Mouse (Mus musculus): ENCODE measurements around the gene Kctd13. TPM values are rescaled to one million over a fixed set of nuclear protein-coding genes. Genes with fewer than 3 reads are reported as not detected.

Gene Kctd13
- 21.4 and 26.4 TPM in 2 replicates for polyA plus RNA-seq (2015; fragmentation: Nextera tagmentation; extraction: Ambion mirVana)

GRCm38 (mm10) chr7:126928384-126929037 is at the start of gene Kctd13:
TSS of gene Kctd13 (plus strand) at chr7:126928879.

GRCm38 (mm10) chr7:126884286-126885164 is 44.2 kb upstream of the Kctd13 start, which contains the start of gene Taok2:
TSS of gene Taok2 (minus strand) at chr7:126884703.

GRCm38 (mm10) chr7:126922624-126923060 is 6.0 kb upstream of the Kctd13 start, which contains the start of gene Tmem219:
TSS of gene Tmem219 (minus strand) at chr7:126922917.

DNA sequence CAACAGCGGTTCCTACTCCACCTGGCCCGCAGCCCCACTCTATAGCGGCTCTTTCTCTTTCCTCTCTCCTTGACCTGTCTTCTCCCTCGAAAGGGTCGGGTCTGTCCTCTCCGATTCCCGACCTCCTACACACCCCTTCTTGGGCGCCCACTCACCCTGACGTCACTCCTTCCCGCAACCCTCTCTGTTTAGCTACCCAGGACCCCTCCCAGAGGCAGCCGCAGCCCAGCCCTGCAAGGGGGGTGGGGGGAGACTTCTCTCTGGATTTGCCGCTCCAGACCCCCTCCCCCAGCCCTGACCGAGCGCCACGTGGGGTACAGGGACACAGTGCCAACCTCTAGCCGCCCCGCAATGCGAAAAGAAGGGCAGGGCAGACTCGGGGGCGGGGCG is 20.7 kb downstream of the Kctd13 start, which contains the start of gene Asphd1:
Gene Asphd1 (minus strand): TSS at position 180 of the 390 bp plus-strand sequence.

DNA sequence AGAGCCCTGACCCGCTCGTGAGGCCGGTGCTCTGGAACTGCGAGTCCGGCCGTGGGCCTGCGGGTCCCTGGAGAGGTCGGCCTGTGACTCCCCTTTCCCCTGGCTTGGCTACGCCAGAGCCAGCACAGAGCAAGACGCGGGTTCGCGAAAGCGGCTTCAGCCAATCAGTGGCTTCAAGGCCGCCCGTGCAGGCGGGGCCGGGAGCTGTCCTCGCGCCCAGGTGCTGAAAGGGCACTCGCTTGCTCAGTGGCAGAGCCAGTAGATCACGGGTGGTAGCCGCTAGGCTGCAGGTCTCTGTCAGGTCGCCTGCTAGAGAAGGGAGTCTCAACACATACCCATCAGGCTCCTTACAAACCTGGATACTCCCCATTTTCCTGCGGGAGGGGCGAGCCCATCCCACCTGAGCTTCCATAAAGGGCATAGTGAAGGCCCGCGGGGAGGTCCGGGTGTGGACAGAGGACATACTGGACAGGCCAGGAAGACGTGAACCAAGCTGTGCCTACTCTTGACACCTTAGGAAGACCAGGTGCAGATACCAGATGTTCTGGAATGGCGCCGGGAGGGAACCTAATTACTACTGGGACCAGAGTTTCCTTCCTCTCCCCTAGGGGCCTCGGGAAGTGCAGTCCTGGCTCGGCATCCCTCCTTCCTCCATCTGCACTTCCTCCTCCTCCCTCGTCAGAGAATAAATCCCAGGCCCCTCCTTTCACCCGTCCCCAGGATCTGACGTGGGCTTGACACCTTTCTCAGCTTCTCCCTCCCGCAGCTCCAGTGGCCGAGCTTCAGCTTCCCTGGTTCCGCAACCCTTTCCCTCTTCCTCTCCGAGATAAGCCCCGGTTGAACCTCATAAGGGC is 21.3 kb downstream of the Kctd13 start, which contains the start of gene Sez6l2:
Gene Sez6l2 (plus strand): TSS at position 771 of the 854 bp plus-strand sequence.

GRCm38 (mm10) chr7:126975893-126975949 is 47.0 kb downstream of the Kctd13 start, which contains the start of gene Cdipt:
TSS of gene Cdipt (plus strand) at chr7:126975914.

GRCm38 (mm10) chr7:126975950-126976866 is 47.5 kb downstream of the Kctd13 start, which contains the start of gene Cdiptos:
TSS of gene Cdiptos (minus strand) at chr7:126976098.

Other genes starting within 250 kb of the Kctd13 start
- gene Bola2, start 233.5 kb upstream of the Kctd13 start, polyA plus RNA-seq (2015; fragmentation: Nextera tagmentation; extraction: Ambion mirVana), result 164 and 213 TPM in 2 replicates
- 7.1 and 8.3 TPM in 2 replicates for gene Slx1b, start 233.1 kb upstream of the Kctd13 start, polyA plus RNA-seq (2015; fragmentation: Nextera tagmentation; extraction: Ambion mirVana)
- 30.5 and 42.8 TPM in 2 replicates for gene Coro1a, start 221.1 kb upstream of the Kctd13 start, polyA plus RNA-seq (2015; fragmentation: Nextera tagmentation; extraction: Ambion mirVana)
- gene Mapk3, start 169.3 kb upstream of the Kctd13 start, polyA plus RNA-seq (2015; fragmentation: Nextera tagmentation; extraction: Ambion mirVana), result 85.9 and 91.2 TPM in 2 replicates
- 1.4 and 2.6 TPM in 2 replicates for gene Gdpd3, start 162.5 kb upstream of the Kctd13 start, polyA plus RNA-seq (2015; fragmentation: Nextera tagmentation; extraction: Ambion mirVana)
- 268 and 297 TPM in 2 replicates for gene Ypel3, start 151.9 kb upstream of the Kctd13 start, polyA plus RNA-seq (2015; fragmentation: Nextera tagmentation; extraction: Ambion mirVana)
- 0.07 and 0.25 TPM in 2 replicates for gene Tbx6, start 147.4 kb upstream of the Kctd13 start, polyA plus RNA-seq (2015; fragmentation: Nextera tagmentation; extraction: Ambion mirVana)
- 149 and 172 TPM in 2 replicates for gene Ppp4c, start 136.4 kb upstream of the Kctd13 start, polyA plus RNA-seq (2015; fragmentation: Nextera tagmentation; extraction: Ambion mirVana)
- gene Fam57b, start 131.2 kb upstream of the Kctd13 start, polyA plus RNA-seq (2015; fragmentation: Nextera tagmentation; extraction: Ambion mirVana), result 3.6 and 8.0 TPM in 2 replicates
- gene 4930451I11Rik, start 97.2 kb upstream of the Kctd13 start, polyA plus RNA-seq (2015; fragmentation: Nextera tagmentation; extraction: Ambion mirVana), result not detected in 2 replicates
- gene Doc2a, start 81.5 kb upstream of the Kctd13 start, polyA plus RNA-seq (2015; fragmentation: Nextera tagmentation; extraction: Ambion mirVana), result 1.7 and 6.6 TPM in 2 replicates
- 7.6 and 11.4 TPM in 2 replicates for gene Hirip3, start 66.9 kb upstream of the Kctd13 start, polyA plus RNA-seq (2015; fragmentation: Nextera tagmentation; extraction: Ambion mirVana)
- 49.7 and 55.2 TPM in 2 replicates for gene Ino80e, start 66.5 kb upstream of the Kctd13 start, polyA plus RNA-seq (2015; fragmentation: Nextera tagmentation; extraction: Ambion mirVana)
- 17.9 and 23.1 TPM in 2 replicates for gene Taok2, start 44.2 kb upstream of the Kctd13 start, polyA plus RNA-seq (2015; fragmentation: Nextera tagmentation; extraction: Ambion mirVana)
- 50.5 and 58.1 TPM in 2 replicates for gene Tmem219, start 6.0 kb upstream of the Kctd13 start, polyA plus RNA-seq (2015; fragmentation: Nextera tagmentation; extraction: Ambion mirVana)
- gene Asphd1, start 20.7 kb downstream of the Kctd13 start, polyA plus RNA-seq (2015; fragmentation: Nextera tagmentation; extraction: Ambion mirVana), result 1.0 and 1.3 TPM in 2 replicates
- gene Sez6l2, start 21.7 kb downstream of the Kctd13 start, polyA plus RNA-seq (2015; fragmentation: Nextera tagmentation; extraction: Ambion mirVana), result 35.6 and 92.1 TPM in 2 replicates
- 79.0 and 102 TPM in 2 replicates for gene Cdipt, start 47.0 kb downstream of the Kctd13 start, polyA plus RNA-seq (2015; fragmentation: Nextera tagmentation; extraction: Ambion mirVana)
- gene Cdiptos, start 47.2 kb downstream of the Kctd13 start, polyA plus RNA-seq (2015; fragmentation: Nextera tagmentation; extraction: Ambion mirVana), result 3.6 and 5.2 TPM in 2 replicates
- gene Mvp, start 85.7 kb downstream of the Kctd13 start, polyA plus RNA-seq (2015; fragmentation: Nextera tagmentation; extraction: Ambion mirVana), result 30.4 and 57.1 TPM in 2 replicates
- 1.8 TPM in 1 of 2 replicates, not detected in the other for gene Pagr1b, start 87.6 kb downstream of the Kctd13 start, polyA plus RNA-seq (2015; fragmentation: Nextera tagmentation; extraction: Ambion mirVana)
- gene Pagr1a, start 88.5 kb downstream of the Kctd13 start, polyA plus RNA-seq (2015; fragmentation: Nextera tagmentation; extraction: Ambion mirVana), result 34.5 and 46.8 TPM in 2 replicates
- gene Gm42742, start 92.2 kb downstream of the Kctd13 start, polyA plus RNA-seq (2015; fragmentation: Nextera tagmentation; extraction: Ambion mirVana), result 10.0 and 38.2 TPM in 2 replicates
- gene Prrt2, start 92.3 kb downstream of the Kctd13 start, polyA plus RNA-seq (2015; fragmentation: Nextera tagmentation; extraction: Ambion mirVana), result 6.6 and 10.5 TPM in 2 replicates
- 53.4 and 57.6 TPM in 2 replicates for gene Maz, start 98.2 kb downstream of the Kctd13 start, polyA plus RNA-seq (2015; fragmentation: Nextera tagmentation; extraction: Ambion mirVana)
- 23.5 and 31.1 TPM in 2 replicates for gene Kif22, start 113.6 kb downstream of the Kctd13 start, polyA plus RNA-seq (2015; fragmentation: Nextera tagmentation; extraction: Ambion mirVana)
- 0.47 TPM in 1 of 2 replicates, not detected in the other for gene Zg16, start 158.4 kb downstream of the Kctd13 start, polyA plus RNA-seq (2015; fragmentation: Nextera tagmentation; extraction: Ambion mirVana)
- gene AI467606, start 162.5 kb downstream of the Kctd13 start, polyA plus RNA-seq (2015; fragmentation: Nextera tagmentation; extraction: Ambion mirVana), result 2.1 and 2.7 TPM in 2 replicates
- 6.9 and 12.9 TPM in 2 replicates for gene Qprt, start 193.3 kb downstream of the Kctd13 start, polyA plus RNA-seq (2015; fragmentation: Nextera tagmentation; extraction: Ambion mirVana)
- gene Spn, start 208.9 kb downstream of the Kctd13 start, polyA plus RNA-seq (2015; fragmentation: Nextera tagmentation; extraction: Ambion mirVana), result 1.4 and 1.5 TPM in 2 replicates